Mouse (Mus musculus): ENCODE measurements around the gene Rorc. TPM values are rescaled to one million over a fixed set of nuclear protein-coding genes. Genes with fewer than 3 reads are reported as not detected.

Gene Rorc
- 21.8 and 24.4 TPM in 2 replicates for polyA plus RNA-seq (2012; rRNA removed)

DNA sequence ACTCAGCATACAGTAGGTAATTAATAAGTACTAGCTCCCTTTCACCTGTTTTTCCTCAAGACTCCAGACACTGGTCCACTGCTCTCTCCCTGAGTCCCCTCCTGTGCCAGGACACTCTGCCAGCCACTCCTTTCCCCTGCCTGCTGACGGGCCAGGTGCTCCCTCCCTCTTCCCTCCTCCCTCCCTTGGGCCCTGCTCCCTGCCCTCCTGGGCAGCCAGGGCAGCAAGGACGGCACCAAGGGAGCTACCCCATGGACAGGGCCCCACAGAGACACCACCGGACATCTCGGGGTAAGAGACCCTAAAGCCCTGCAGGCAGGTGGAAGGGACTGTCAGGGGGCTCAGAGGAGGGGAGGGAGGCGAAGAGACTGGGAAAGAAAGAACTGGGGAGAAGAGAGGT, at the start of gene Rorc:
Gene Rorc, plus strand, starts transcription at position 154 of the 400 bp plus-strand sequence.
- Histone ChIP-seq H3K36me3 (ENCODE audit: control insufficient read depth, insufficient read depth, low read length) (no peaks in the 10 kb centered on the region), H3K27ac (ENCODE audit: insufficient read depth, low read depth, low read length) (peak within 1 kb of the TSS; percentile 89), H3K4me1 (ENCODE audit: control insufficient read depth, insufficient read depth, low read length) (peaks cover 13% of the 10 kb centered on the region), H3K4me3 (ENCODE audit: insufficient read depth, low read depth, low read length) (peak within 1 kb of the TSS; percentile 65), H3K27me3 (replicated peaks; ENCODE audit: control insufficient read depth, insufficient read depth, low read length) (no peaks in the 10 kb centered on the region)
- TF ChIP-seq POLR2A (IDR thresholded peaks at IDR 0.05; ENCODE audit: low read depth, low read length) (no peak), CTCF (conservative IDR thresholded peaks at IDR 0.05; ENCODE audit: insufficient read depth, insufficient read length, low read depth, low read length) (no peak)
- 16% methylated on average over 5 of the region's 5 CpGs for WGBS
- DNase-seq: peak; percentile 91

DNA sequence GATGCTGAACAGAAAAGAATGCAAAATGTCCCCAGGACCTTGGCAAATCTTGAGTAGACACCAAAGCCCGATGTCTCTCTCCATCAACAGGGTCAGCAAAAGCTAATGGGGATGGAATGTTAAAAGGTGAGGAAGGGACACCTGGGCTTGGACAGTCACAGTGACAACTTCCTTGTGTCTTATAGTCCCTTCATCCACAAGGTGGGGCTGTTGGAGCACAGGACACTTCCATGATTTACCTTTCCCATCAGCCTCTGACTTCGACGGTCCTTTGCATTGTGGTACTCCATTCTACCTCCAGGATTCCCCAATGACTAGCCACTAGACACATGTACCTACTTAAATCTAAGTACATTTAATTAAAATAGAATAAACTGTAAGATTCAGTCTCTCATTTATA, 43.9 kb upstream of the Rorc start:
- Histone ChIP-seq H3K4me3 (ENCODE audit: insufficient read depth, low read depth, low read length) (no peak overlapping the region), H3K36me3 (ENCODE audit: control insufficient read depth, insufficient read depth, low read length) (peaks cover 2% of the 10 kb centered on the region), H3K27me3 (replicated peaks; ENCODE audit: control insufficient read depth, insufficient read depth, low read length) (no peaks in the 10 kb centered on the region), H3K4me1 (ENCODE audit: control insufficient read depth, insufficient read depth, low read length) (no peaks in the 10 kb centered on the region), H3K27ac (ENCODE audit: insufficient read depth, low read depth, low read length) (no peak overlapping the region)
- 61% methylated on average over 3 of the region's 3 CpGs for WGBS
- peak; percentile 23 for DNase-seq
- no peak for TF ChIP-seq POLR2A (IDR thresholded peaks at IDR 0.05; ENCODE audit: low read depth, low read length)
- TF ChIP-seq CTCF (conservative IDR thresholded peaks at IDR 0.05; ENCODE audit: insufficient read depth, insufficient read length, low read depth, low read length): peak; percentile 62

DNA sequence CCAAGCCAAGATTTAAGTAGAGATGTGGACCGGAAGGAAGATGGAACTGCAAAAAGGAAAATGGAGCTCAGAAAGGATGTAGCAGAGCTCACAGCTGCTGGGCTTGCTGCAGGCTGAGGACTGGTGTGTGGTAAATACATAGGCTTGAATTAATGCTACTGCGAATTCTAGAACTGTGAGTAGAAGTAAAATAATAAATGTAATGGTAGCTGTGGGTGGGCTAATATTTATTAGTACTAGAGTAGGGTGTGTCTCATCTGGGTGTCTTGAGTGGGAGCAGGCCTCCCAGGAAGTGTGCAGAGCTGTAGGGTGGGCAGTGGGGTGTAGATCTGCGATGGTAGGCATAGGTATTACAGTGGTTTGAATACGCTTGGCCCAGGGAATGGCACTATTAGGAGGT, 38.2 kb upstream of the Rorc start:
- Histone ChIP-seq H3K36me3 (ENCODE audit: control insufficient read depth, insufficient read depth, low read length) (no peaks in the 10 kb centered on the region; the same call in none of the 2 replicates), H3K27me3 (replicated peaks; ENCODE audit: control insufficient read depth, insufficient read depth, low read length) (no peaks in the 10 kb centered on the region), H3K4me3 (ENCODE audit: insufficient read depth, low read depth, low read length) (no peak overlapping the region), H3K27ac (ENCODE audit: insufficient read depth, low read depth, low read length) (no peak overlapping the region), H3K4me1 (ENCODE audit: control insufficient read depth, insufficient read depth, low read length) (no peaks in the 10 kb centered on the region)
- TF ChIP-seq CTCF (conservative IDR thresholded peaks at IDR 0.05; ENCODE audit: insufficient read depth, insufficient read length, low read depth, low read length) (no peak), POLR2A (IDR thresholded peaks at IDR 0.05; ENCODE audit: low read depth, low read length) (no peak)
- 96% methylated on average over 4 of the region's 4 CpGs for WGBS
- DNase-seq: no peak

- no peaks in the 10 kb centered on the region for H3K36me3 ChIP-seq (ENCODE audit: control insufficient read depth, insufficient read depth, low read length)
- H3K4me3 ChIP-seq (ENCODE audit: insufficient read depth, low read depth, low read length): no peak overlapping the region
- no peak for DNase-seq
- 74% methylated on average over 3 of the region's 3 CpGs for WGBS
- TF ChIP-seq CTCF (conservative IDR thresholded peaks at IDR 0.05; ENCODE audit: insufficient read depth, insufficient read length, low read depth, low read length) (no peak), POLR2A (IDR thresholded peaks at IDR 0.05; ENCODE audit: low read depth, low read length) (no peak)
- no peaks in the 10 kb centered on the region for H3K4me1 ChIP-seq (ENCODE audit: control insufficient read depth, insufficient read depth, low read length)
- no peaks in the 10 kb centered on the region for H3K27me3 ChIP-seq (replicated peaks; ENCODE audit: control insufficient read depth, insufficient read depth, low read length)
- no peak overlapping the region for H3K27ac ChIP-seq (ENCODE audit: insufficient read depth, low read depth, low read length)
Observed at GRCm38 (mm10) chr3:94338522-94338921, 34.1 kb upstream of the Rorc start.

DNA sequence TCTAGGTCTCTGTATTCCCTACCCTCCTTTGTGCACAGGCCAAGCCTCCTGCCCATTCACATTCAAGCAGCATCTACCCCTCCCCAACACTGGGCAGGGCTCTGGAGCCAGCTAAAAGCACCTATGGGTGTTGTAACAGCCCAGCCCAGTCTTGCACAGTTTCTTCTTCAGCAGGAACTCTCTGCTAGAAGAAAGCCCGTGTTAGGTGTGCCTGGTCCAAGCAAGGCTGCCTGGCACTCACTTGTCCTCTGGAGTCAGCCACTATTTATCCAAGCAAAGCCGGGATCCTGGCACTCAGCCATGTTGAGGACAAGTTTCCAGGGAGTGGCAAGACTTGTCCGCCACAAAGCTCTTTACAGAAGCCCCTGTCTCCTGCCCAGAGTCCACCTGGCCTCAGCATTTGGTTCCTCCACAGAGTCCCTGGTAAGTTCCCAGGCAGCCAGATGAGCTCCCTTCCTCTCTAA, 30.6 kb upstream of the Rorc start, which contains the start of gene Them5:
Gene Them5, plus strand, starts transcription at position 141 of the 464 bp plus-strand sequence.
- 30% methylated on average over 3 of the region's 3 CpGs for WGBS
- no peak for DNase-seq

GRCm38 (mm10) chr3:94342552-94342951, 30.0 kb upstream of the Rorc start:
- TF ChIP-seq POLR2A (IDR thresholded peaks at IDR 0.05; ENCODE audit: low read depth, low read length) (no peak), CTCF (conservative IDR thresholded peaks at IDR 0.05; ENCODE audit: insufficient read depth, insufficient read length, low read depth, low read length) (no peak)
- no peaks in the 10 kb centered on the region for H3K36me3 ChIP-seq (ENCODE audit: control insufficient read depth, insufficient read depth, low read length)
- no peak overlapping the region for H3K4me3 ChIP-seq (ENCODE audit: insufficient read depth, low read depth, low read length)
- H3K27me3 ChIP-seq (replicated peaks; ENCODE audit: control insufficient read depth, insufficient read depth, low read length): no peaks in the 10 kb centered on the region
- no peaks in the 10 kb centered on the region for H3K4me1 ChIP-seq (ENCODE audit: control insufficient read depth, insufficient read depth, low read length)
- DNase-seq: no peak
- WGBS: 94% methylated on average over 1 of the region's 1 CpGs
- no peak overlapping the region for H3K27ac ChIP-seq (ENCODE audit: insufficient read depth, low read depth, low read length)

More for the DNA sequence above, 30.6 kb upstream of the Rorc start, which contains the start of gene Them5:
- Histone ChIP-seq H3K4me1 (ENCODE audit: control insufficient read depth, insufficient read depth, low read length) (no peaks in the 10 kb centered on the region), H3K27ac (ENCODE audit: insufficient read depth, low read depth, low read length) (no peak within 1 kb of the TSS), H3K27me3 (replicated peaks; ENCODE audit: control insufficient read depth, insufficient read depth, low read length) (no peaks in the 10 kb centered on the region), H3K4me3 (ENCODE audit: insufficient read depth, low read depth, low read length) (no peak within 1 kb of the TSS), H3K36me3 (ENCODE audit: control insufficient read depth, insufficient read depth, low read length) (no peaks in the 10 kb centered on the region)
- TF ChIP-seq CTCF (conservative IDR thresholded peaks at IDR 0.05; ENCODE audit: insufficient read depth, insufficient read length, low read depth, low read length): no peak
- no peak for TF ChIP-seq POLR2A (IDR thresholded peaks at IDR 0.05; ENCODE audit: low read depth, low read length)

DNA sequence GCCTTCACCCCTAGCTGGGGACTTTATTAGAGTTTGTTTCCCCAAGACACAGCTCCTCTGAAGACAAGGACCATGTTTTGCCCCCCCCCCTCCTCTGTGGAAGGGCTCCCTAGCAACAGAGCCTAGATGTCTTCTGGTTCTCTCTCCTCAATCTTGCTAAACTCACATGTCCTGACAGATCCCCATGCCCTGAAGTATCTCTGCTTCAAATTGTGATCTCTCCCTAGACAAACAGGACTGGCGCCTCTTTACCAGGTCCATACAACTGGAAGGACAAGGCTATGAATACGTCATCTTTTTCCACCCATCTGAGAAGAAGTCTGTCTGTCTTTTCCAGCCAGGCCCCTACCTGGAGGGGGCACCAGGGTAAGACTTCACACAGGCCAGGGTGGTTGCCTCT, 28.4 kb upstream of the Rorc start:
- no peak for DNase-seq
- Histone ChIP-seq H3K4me3 (ENCODE audit: insufficient read depth, low read depth, low read length) (no peak overlapping the region), H3K4me1 (ENCODE audit: control insufficient read depth, insufficient read depth, low read length) (no peaks in the 10 kb centered on the region), H3K36me3 (ENCODE audit: control insufficient read depth, insufficient read depth, low read length) (no peaks in the 10 kb centered on the region), H3K27me3 (replicated peaks; ENCODE audit: control insufficient read depth, insufficient read depth, low read length) (no peaks in the 10 kb centered on the region), H3K27ac (ENCODE audit: insufficient read depth, low read depth, low read length) (no peak overlapping the region)
- WGBS: 96% methylated on average over 2 of the region's 2 CpGs
- TF ChIP-seq POLR2A (IDR thresholded peaks at IDR 0.05; ENCODE audit: low read depth, low read length): no peak
- TF ChIP-seq CTCF (conservative IDR thresholded peaks at IDR 0.05; ENCODE audit: insufficient read depth, insufficient read length, low read depth, low read length): no peak
